Mouse (Mus musculus) limb, embryonic 14.5 days (tissue): ENCODE measurements around the gene Smg6. TPM values are rescaled to one million over a fixed set of nuclear protein-coding genes. Genes with fewer than 3 reads are reported as not detected.
A peak's percentile ranks its signal among the peaks of the same experiment; 100 is the strongest.

Source experiments
- ATAC-seq: fragments of 200-750 bp; cut with Nextera tagmentation; 2 replicates; pipeline ENCODE4 v1.8.0; 2017; ENCODE audit warnings: low read depth, moderate number of reproducible peaks, moderate TSS enrichment; ENCODE audit not compliant: low FRiP score
- DNase-seq: peaks from one replicate; pipeline ENCODE4 v3.0.0-alpha.2; 2015; ENCODE audit warnings: low spot score
- H3K27ac ChIP-seq: fragments of 300-500 bp; sonication (generic); replicated peaks from 2 replicates; pipeline ENCODE4 v1.5.1; 2014; ENCODE audit warnings: low read depth, mild to moderate bottlenecking, low read length, moderate library complexity, mixed read lengths
- H3K27me3 ChIP-seq: fragments of 300-500 bp; sonication (generic); 2 replicates; pipeline ENCODE4 v1.6.1; 2014; ENCODE audit warnings: low read length, mixed read lengths; ENCODE audit not compliant: control insufficient read depth, insufficient read depth
- H3K36me3 ChIP-seq: fragments of 300-500 bp; sonication (generic); 2 replicates; pipeline ENCODE4 v1.6.1; 2014; ENCODE audit warnings: mild to moderate bottlenecking, low read length, moderate library complexity, mixed read lengths; ENCODE audit not compliant: control insufficient read depth, insufficient read depth
- H3K4me1 ChIP-seq: fragments of 300-500 bp; sonication (generic); 2 replicates; pipeline ENCODE4 v1.6.1; 2014; ENCODE audit warnings: antibody characterized with exemption, low read length, mixed read lengths; ENCODE audit not compliant: control insufficient read depth, insufficient read depth
- H3K4me2 ChIP-seq: fragments of 300-500 bp; sonication (generic); replicated peaks from 2 replicates; pipeline ENCODE4 v1.6.1; 2014; ENCODE audit warnings: low read depth, mild to moderate bottlenecking, low read length, moderate library complexity; ENCODE audit not compliant: severe bottlenecking
- H3K4me3 ChIP-seq: fragments of 300-500 bp; sonication (generic); replicated peaks from 2 replicates; pipeline ENCODE4 v1.5.1; 2014; ENCODE audit warnings: low read length
- H3K9ac ChIP-seq: fragments of 300-500 bp; sonication (generic); 2 replicates; pipeline ENCODE4 v1.6.1; 2014; ENCODE audit warnings: mild to moderate bottlenecking, low read depth, low read length, moderate library complexity; ENCODE audit not compliant: severe bottlenecking
- H3K9me3 ChIP-seq: fragments of 300-500 bp; sonication (generic); 2 replicates; pipeline ENCODE4 v1.6.1; 2016; ENCODE audit warnings: low read length; ENCODE audit not compliant: control insufficient read depth
- POLR2A ChIP-seq: fragments of 200-500 bp; IDR thresholded peaks from 2 replicates; pipeline ENCODE4 v1.8.0; 2012; ENCODE audit warnings: inconsistent platforms, mild to moderate bottlenecking, moderate library complexity, borderline replicate concordance; ENCODE audit not compliant: insufficient read depth, insufficient read length; ENCODE audit errors: extremely low read depth
- WGBS: fragments of 180-500 bp; shearing (Covaris S2); extraction: QIAGEN DNeasy Blood & Tissue Kit; methylation state at CpG from one replicate; pipeline ENCODE4 v1.1.7; 2014; 5-methylcytosine and 5-hydroxymethylcytosine counted together
- polyA plus RNA-seq, 2 experiments: library from polyadenylated mRNA; depleted of rRNA in 1 of 2; stranded (reverse) in 1 of 2; unstranded in 1 of 2; fragments of >200 nt; fragmentation: Nextera tagmentation in 1 of 2; extraction: Ambion mirVana in 1 of 2; gene quantifications; 2 replicates each; pipeline versions ENCODE4 v1.2.1 to v1.2.3; 2012 to 2014

The Smg6 gene
- polyA plus RNA-seq, 2 experiments = 16.0 to 36.5 TPM

- ATAC-seq (no peak), DNase-seq (no peak)
- WGBS = 47% methylated on average over 2 of the region's 2 CpGs
- Histone ChIP-seq H3K4me2 (no peak overlapping the region), H3K9ac (no peak overlapping the region), H3K4me3 (no peak overlapping the region), H3K4me1 (peaks cover 19% of the 10 kb centered on the region), H3K27me3 (no peaks in the 10 kb centered on the region), H3K36me3 (peaks cover 7% of the 10 kb centered on the region; the same call in 1 of the 2 replicates), H3K9me3 (no peaks in the 10 kb centered on the region), H3K27ac (no peak overlapping the region)
- no peak for TF ChIP-seq POLR2A
These were observed 153.0 kb downstream of the Smg6 start for GRCm38 (mm10) chr11:75078616-75079015.

- Histone ChIP-seq H3K4me2 (no peak overlapping the region), H3K27ac (no peak overlapping the region), H3K9ac (no peak overlapping the region), H3K27me3 (no peaks in the 10 kb centered on the region), H3K4me1 (peaks cover 4% of the 10 kb centered on the region; the same call in 1 of the 2 replicates), H3K4me3 (no peak overlapping the region), H3K9me3 (no peaks in the 10 kb centered on the region), H3K36me3 (peaks cover 7% of the 10 kb centered on the region; the same call in 1 of the 2 replicates)
- 52% methylated on average over 1 of the region's 1 CpGs for WGBS
- no peak for TF ChIP-seq POLR2A
- no peak for DNase-seq
- no peak for ATAC-seq
These were observed 157.4 kb downstream of the Smg6 start for GRCm38 (mm10) chr11:75083031-75083430.

GRCm38 (mm10) chr11:75092159-75092558 is 166.5 kb downstream of the Smg6 start:
- Histone ChIP-seq H3K4me3 (no peak overlapping the region), H3K9me3 (no peaks in the 10 kb centered on the region), H3K27ac (no peak overlapping the region), H3K36me3 (no peaks in the 10 kb centered on the region), H3K4me2 (no peak overlapping the region), H3K4me1 (no peaks in the 10 kb centered on the region; the same call in 1 of the 2 replicates), H3K9ac (no peak overlapping the region), H3K27me3 (no peaks in the 10 kb centered on the region)
- peak; percentile 57 for DNase-seq
- WGBS = 45% methylated on average over 3 of the region's 3 CpGs
- TF ChIP-seq POLR2A = no peak
- no peak for ATAC-seq

GRCm38 (mm10) chr11:75092656-75093055 is 167.0 kb downstream of the Smg6 start:
- ATAC-seq (no peak), DNase-seq (no peak)
- Histone ChIP-seq H3K27ac (no peak overlapping the region), H3K4me2 (no peak overlapping the region), H3K4me1 (no peaks in the 10 kb centered on the region; the same call in 1 of the 2 replicates), H3K27me3 (no peaks in the 10 kb centered on the region), H3K36me3 (peaks cover 2% of the 10 kb centered on the region; the same call in 1 of the 2 replicates), H3K9ac (no peak overlapping the region), H3K4me3 (no peak overlapping the region), H3K9me3 (no peaks in the 10 kb centered on the region)
- 58% methylated on average over 5 of the region's 5 CpGs for WGBS
- TF ChIP-seq POLR2A = no peak

- no peak for ATAC-seq
- 92% methylated on average over 1 of the region's 1 CpGs for WGBS
These were observed 169.1 kb downstream of the Smg6 start for GRCm38 (mm10) chr11:75094759-75095158.

GRCm38 (mm10) chr11:75102763-75103339 is 177.2 kb downstream of the Smg6 start:
- Histone ChIP-seq H3K4me2 (no peak overlapping the region), H3K36me3 (no peaks in the 10 kb centered on the region), H3K4me1 (no peaks in the 10 kb centered on the region), H3K27me3 (no peaks in the 10 kb centered on the region), H3K9me3 (no peaks in the 10 kb centered on the region), H3K27ac (no peak overlapping the region), H3K4me3 (no peak overlapping the region), H3K9ac (no peak overlapping the region)
- 77% methylated on average over 5 of the region's 5 CpGs for WGBS
- no peak for ATAC-seq
- no peak for TF ChIP-seq POLR2A
- no peak for DNase-seq

More at GRCm38 (mm10) chr11:75094759-75095158, 169.1 kb downstream of the Smg6 start:
- DNase-seq = no peak
- H3K9me3 ChIP-seq = no peaks in the 10 kb centered on the region
- H3K27ac ChIP-seq = no peak overlapping the region
- H3K36me3 ChIP-seq = peaks cover 4% of the 10 kb centered on the region; the same call in 1 of the 2 replicates
- H3K4me3 ChIP-seq = no peak overlapping the region
- H3K9ac ChIP-seq = no peak overlapping the region
- H3K4me2 ChIP-seq = no peak overlapping the region
- no peaks in the 10 kb centered on the region; the same call in 1 of the 2 replicates for H3K4me1 ChIP-seq
- H3K27me3 ChIP-seq = no peaks in the 10 kb centered on the region
- TF ChIP-seq POLR2A = no peak
